Mouse (Mus musculus): Measurements from ENCODE around the gene Nt5e. TPM values are rescaled to one million over a fixed set of nuclear protein-coding genes. Genes with fewer than 3 reads are reported as not detected.

The Nt5e gene
- polyA plus RNA-seq, 1 experiment from 2014 or later = 3.1 TPM

- H3K4me2 ChIP-seq (ENCODE audit: low read length) = no peak overlapping the region
- H3K4me1 ChIP-seq (replicated peaks; ENCODE audit: control insufficient read depth, insufficient read depth, low read length) = no peaks in the 10 kb centered on the region
- ATAC-seq (replicated peaks; ENCODE audit: low FRiP score, low TSS enrichment, low read depth) (no peak), DNase-seq (ENCODE audit: low spot score) (no peak)
- 57% methylated on average over 7 of the region's 7 CpGs for WGBS
- H3K36me3 ChIP-seq (ENCODE audit: control insufficient read depth, insufficient read depth, low read length) = peaks cover 33% of the 10 kb centered on the region
- no peak overlapping the region for H3K9ac ChIP-seq (ENCODE audit: low read length)
- H3K27ac ChIP-seq (ENCODE audit: low read depth) = no peak overlapping the region
- H3K9me3 ChIP-seq (ENCODE audit: control insufficient read depth, low read length) = no peaks in the 10 kb centered on the region
- no peaks in the 10 kb centered on the region for H3K27me3 ChIP-seq (replicated peaks; ENCODE audit: control insufficient read depth, insufficient read depth, low read length)
- H3K4me3 ChIP-seq (ENCODE audit: low read depth, low read length) = no peak overlapping the region
Measured at GRCm38 (mm10) chr9:88380076-88380475, 53.1 kb downstream of the Nt5e start.

- Histone ChIP-seq H3K4me1 (replicated peaks; ENCODE audit: control insufficient read depth, insufficient read depth, low read length) (no peaks in the 10 kb centered on the region), H3K4me3 (ENCODE audit: low read depth, low read length) (no peak overlapping the region), H3K9me3 (ENCODE audit: control insufficient read depth, low read length) (no peaks in the 10 kb centered on the region), H3K9ac (ENCODE audit: low read length) (no peak overlapping the region), H3K27me3 (replicated peaks; ENCODE audit: control insufficient read depth, insufficient read depth, low read length) (no peaks in the 10 kb centered on the region), H3K4me2 (ENCODE audit: low read length) (no peak overlapping the region), H3K36me3 (ENCODE audit: control insufficient read depth, insufficient read depth, low read length) (peaks cover 33% of the 10 kb centered on the region), H3K27ac (ENCODE audit: low read depth) (no peak overlapping the region)
- WGBS = 85% methylated on average over 1 of the region's 1 CpGs
- no peak for DNase-seq (ENCODE audit: low spot score)
- no peak for ATAC-seq (replicated peaks; ENCODE audit: low FRiP score, low TSS enrichment, low read depth)
Measured at GRCm38 (mm10) chr9:88380542-88380941, 53.5 kb downstream of the Nt5e start.

DNA sequence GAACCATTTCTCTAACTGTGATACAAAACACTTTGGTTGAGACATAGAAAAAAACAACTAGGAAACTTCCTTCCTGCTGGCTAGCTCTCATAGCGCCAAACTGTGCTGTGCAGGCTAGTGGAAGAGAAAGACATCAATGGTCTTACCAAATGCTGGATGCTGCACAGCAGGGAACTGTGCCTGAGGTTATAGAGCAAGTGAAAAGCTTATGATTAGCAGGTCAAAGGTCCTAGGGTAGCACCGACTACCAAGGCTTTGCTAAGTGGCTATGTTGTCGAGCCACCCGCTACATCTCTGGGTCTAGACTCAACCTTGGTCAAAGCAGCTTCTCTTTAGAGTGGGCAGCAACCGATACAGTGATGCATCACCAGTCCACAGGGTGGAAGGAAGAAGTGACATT is 61.8 kb downstream of the Nt5e start:
- no peak for DNase-seq (ENCODE audit: low spot score)
- Histone ChIP-seq H3K9ac (ENCODE audit: low read length) (no peak overlapping the region), H3K4me3 (ENCODE audit: low read depth, low read length) (no peak overlapping the region), H3K27ac (ENCODE audit: low read depth) (no peak overlapping the region), H3K27me3 (replicated peaks; ENCODE audit: control insufficient read depth, insufficient read depth, low read length) (no peaks in the 10 kb centered on the region), H3K4me1 (replicated peaks; ENCODE audit: control insufficient read depth, insufficient read depth, low read length) (no peaks in the 10 kb centered on the region), H3K4me2 (ENCODE audit: low read length) (no peak overlapping the region), H3K36me3 (ENCODE audit: control insufficient read depth, insufficient read depth, low read length) (peaks cover 29% of the 10 kb centered on the region), H3K9me3 (ENCODE audit: control insufficient read depth, low read length) (no peaks in the 10 kb centered on the region)
- 88% methylated on average over 5 of the region's 5 CpGs for WGBS
- ATAC-seq (replicated peaks; ENCODE audit: low FRiP score, low TSS enrichment, low read depth) = no peak

DNA sequence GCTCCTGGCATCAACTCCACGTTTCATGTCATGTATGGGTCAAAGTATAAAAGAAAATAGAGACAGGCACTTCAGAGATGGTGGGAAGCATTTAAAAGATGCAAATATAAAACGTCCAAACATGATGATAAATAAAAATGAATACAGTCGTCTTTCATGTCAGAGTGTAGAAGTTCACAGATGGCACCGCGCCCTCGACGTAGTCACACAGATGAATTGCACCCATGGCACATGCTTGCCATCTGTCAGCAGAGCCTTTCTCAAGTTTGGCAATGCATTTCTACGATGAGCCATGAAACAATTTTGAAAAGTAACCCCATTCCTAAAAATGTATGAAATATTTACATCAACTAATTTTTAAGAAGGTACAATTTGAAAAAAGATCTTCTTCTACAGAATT is 67.9 kb downstream of the Nt5e start:
- Histone ChIP-seq H3K9ac (ENCODE audit: low read length) (no peak overlapping the region), H3K27ac (ENCODE audit: low read depth) (no peak overlapping the region), H3K4me1 (replicated peaks; ENCODE audit: control insufficient read depth, insufficient read depth, low read length) (no peaks in the 10 kb centered on the region), H3K4me2 (ENCODE audit: low read length) (no peak overlapping the region), H3K36me3 (ENCODE audit: control insufficient read depth, insufficient read depth, low read length) (peaks cover 32% of the 10 kb centered on the region), H3K27me3 (replicated peaks; ENCODE audit: control insufficient read depth, insufficient read depth, low read length) (no peaks in the 10 kb centered on the region), H3K9me3 (ENCODE audit: control insufficient read depth, low read length) (no peaks in the 10 kb centered on the region), H3K4me3 (ENCODE audit: low read depth, low read length) (no peak overlapping the region)
- DNase-seq (ENCODE audit: low spot score) (no peak), ATAC-seq (replicated peaks; ENCODE audit: low FRiP score, low TSS enrichment, low read depth) (no peak)
- 83% methylated on average over 8 of the region's 8 CpGs for WGBS

DNA sequence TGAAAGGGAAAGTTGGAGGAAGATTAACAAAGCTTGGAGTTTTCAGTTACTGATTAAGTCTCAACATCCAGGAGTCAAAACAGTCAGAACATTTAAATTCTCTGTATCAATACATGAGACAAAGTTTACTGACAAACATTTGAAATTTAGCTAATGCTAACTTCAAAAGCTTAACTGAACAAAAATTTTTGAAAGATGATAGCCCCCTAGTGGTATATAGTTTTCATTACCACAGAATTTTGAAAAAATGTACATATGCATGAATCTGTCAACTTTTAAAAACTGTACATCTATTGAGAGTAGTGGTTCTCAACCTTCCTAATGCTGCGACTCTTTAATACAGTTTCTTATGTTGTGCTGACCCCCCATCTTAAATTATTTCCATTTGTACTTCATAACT is 71.5 kb downstream of the Nt5e start:
- no peak overlapping the region for H3K4me2 ChIP-seq (ENCODE audit: low read length)
- no peak overlapping the region for H3K27ac ChIP-seq (ENCODE audit: low read depth)
- WGBS = 76% methylated on average over 1 of the region's 1 CpGs
- DNase-seq (ENCODE audit: low spot score) (no peak), ATAC-seq (replicated peaks; ENCODE audit: low FRiP score, low TSS enrichment, low read depth) (no peak)
- peaks cover 31% of the 10 kb centered on the region for H3K36me3 ChIP-seq (ENCODE audit: control insufficient read depth, insufficient read depth, low read length)
- no peaks in the 10 kb centered on the region for H3K9me3 ChIP-seq (ENCODE audit: control insufficient read depth, low read length)
- no peaks in the 10 kb centered on the region for H3K4me1 ChIP-seq (replicated peaks; ENCODE audit: control insufficient read depth, insufficient read depth, low read length)
- H3K27me3 ChIP-seq (replicated peaks; ENCODE audit: control insufficient read depth, insufficient read depth, low read length) = no peaks in the 10 kb centered on the region
- H3K4me3 ChIP-seq (ENCODE audit: low read depth, low read length) = no peak overlapping the region
- no peak overlapping the region for H3K9ac ChIP-seq (ENCODE audit: low read length)

DNA sequence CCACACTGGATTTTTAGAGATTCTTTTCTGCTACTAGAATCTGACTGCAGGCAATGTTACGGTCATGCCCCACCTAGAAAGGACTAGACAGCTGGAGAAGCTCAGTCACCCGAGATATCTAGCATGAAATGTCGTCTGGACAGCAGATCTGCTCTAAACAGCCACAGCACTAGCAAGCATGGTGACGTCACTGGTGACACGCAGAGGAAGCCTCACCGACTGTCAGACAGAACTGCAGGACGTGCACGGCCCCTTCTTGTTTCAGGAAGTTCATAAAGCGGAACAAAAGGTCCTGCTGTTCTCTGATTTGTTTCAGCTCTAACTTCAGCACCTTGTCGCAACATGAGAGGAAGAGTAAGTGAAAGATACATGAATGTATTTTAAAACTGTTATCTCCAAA is 77.1 kb downstream of the Nt5e start:
- H3K9ac ChIP-seq (ENCODE audit: low read length) = no peak overlapping the region
- no peaks in the 10 kb centered on the region for H3K4me1 ChIP-seq (replicated peaks; ENCODE audit: control insufficient read depth, insufficient read depth, low read length)
- H3K4me3 ChIP-seq (ENCODE audit: low read depth, low read length) = no peak overlapping the region
- no peaks in the 10 kb centered on the region for H3K27me3 ChIP-seq (replicated peaks; ENCODE audit: control insufficient read depth, insufficient read depth, low read length)
- DNase-seq (ENCODE audit: low spot score) = no peak
- H3K27ac ChIP-seq (ENCODE audit: low read depth) = no peak overlapping the region
- H3K4me2 ChIP-seq (ENCODE audit: low read length) = no peak overlapping the region
- ATAC-seq (replicated peaks; ENCODE audit: low FRiP score, low TSS enrichment, low read depth) = no peak
- H3K36me3 ChIP-seq (ENCODE audit: control insufficient read depth, insufficient read depth, low read length) = peaks cover 36% of the 10 kb centered on the region
- WGBS = 77% methylated on average over 10 of the region's 10 CpGs
- H3K9me3 ChIP-seq (ENCODE audit: control insufficient read depth, low read length) = no peaks in the 10 kb centered on the region

- H3K9ac ChIP-seq (ENCODE audit: low read length) = no peak overlapping the region
- no peak overlapping the region for H3K4me2 ChIP-seq (ENCODE audit: low read length)
- H3K9me3 ChIP-seq (ENCODE audit: control insufficient read depth, low read length) = no peaks in the 10 kb centered on the region
- no peak overlapping the region for H3K4me3 ChIP-seq (ENCODE audit: low read depth, low read length)
- WGBS = 93% methylated on average over 6 of the region's 6 CpGs
- H3K27me3 ChIP-seq (replicated peaks; ENCODE audit: control insufficient read depth, insufficient read depth, low read length) = no peaks in the 10 kb centered on the region
- DNase-seq (ENCODE audit: low spot score) = no peak
- H3K27ac ChIP-seq (ENCODE audit: low read depth) = no peak overlapping the region
- no peaks in the 10 kb centered on the region for H3K4me1 ChIP-seq (replicated peaks; ENCODE audit: control insufficient read depth, insufficient read depth, low read length)
- H3K36me3 ChIP-seq (ENCODE audit: control insufficient read depth, insufficient read depth, low read length) = peaks cover 37% of the 10 kb centered on the region
- no peak for ATAC-seq (replicated peaks; ENCODE audit: low FRiP score, low TSS enrichment, low read depth)
Measured at GRCm38 (mm10) chr9:88404515-88404914, 77.5 kb downstream of the Nt5e start.

- Histone ChIP-seq H3K4me1 (replicated peaks; ENCODE audit: control insufficient read depth, insufficient read depth, low read length) (no peaks in the 10 kb centered on the region), H3K27ac (ENCODE audit: low read depth) (no peak overlapping the region), H3K4me3 (ENCODE audit: low read depth, low read length) (no peak overlapping the region), H3K9ac (ENCODE audit: low read length) (no peak overlapping the region), H3K9me3 (ENCODE audit: control insufficient read depth, low read length) (no peaks in the 10 kb centered on the region), H3K4me2 (ENCODE audit: low read length) (no peak overlapping the region), H3K36me3 (ENCODE audit: control insufficient read depth, insufficient read depth, low read length) (peaks cover 18% of the 10 kb centered on the region; the same call in 1 of the 2 replicates), H3K27me3 (replicated peaks; ENCODE audit: control insufficient read depth, insufficient read depth, low read length) (no peaks in the 10 kb centered on the region)
- ATAC-seq (replicated peaks; ENCODE audit: low FRiP score, low TSS enrichment, low read depth) (no peak), DNase-seq (ENCODE audit: low spot score) (no peak)
- WGBS = 97% methylated on average over 2 of the region's 2 CpGs
Measured at GRCm38 (mm10) chr9:88409978-88410377, 83.0 kb downstream of the Nt5e start.

- Histone ChIP-seq H3K27me3 (replicated peaks; ENCODE audit: control insufficient read depth, insufficient read depth, low read length) (no peaks in the 10 kb centered on the region), H3K27ac (ENCODE audit: low read depth) (no peak overlapping the region), H3K4me2 (ENCODE audit: low read length) (no peak overlapping the region), H3K4me3 (ENCODE audit: low read depth, low read length) (no peak overlapping the region), H3K36me3 (ENCODE audit: control insufficient read depth, insufficient read depth, low read length) (peaks cover 12% of the 10 kb centered on the region), H3K9ac (ENCODE audit: low read length) (no peak overlapping the region), H3K9me3 (ENCODE audit: control insufficient read depth, low read length) (no peaks in the 10 kb centered on the region), H3K4me1 (replicated peaks; ENCODE audit: control insufficient read depth, insufficient read depth, low read length) (no peaks in the 10 kb centered on the region)
- ATAC-seq (replicated peaks; ENCODE audit: low FRiP score, low TSS enrichment, low read depth) (no peak), DNase-seq (ENCODE audit: low spot score) (no peak)
- 76% methylated on average over 1 of the region's 1 CpGs for WGBS
Measured at GRCm38 (mm10) chr9:88416752-88417151, 89.8 kb downstream of the Nt5e start.
